Comparison of ENCODE assay signal across 22 mouse cellular contexts in genomic region chr13:20365828-20366593, GRCm38 (mm10).
DNase-seq lines count a peak whose midpoint lies in the region; ATAC-seq lines count a peak whose summit lies in the region.
"Had no signal": no experiment of that assay in that cellular context is flagged by ENCODE, and none has a peak within 500 bp of the region (broad histone marks: within the 10 kb centered on the region; RNA-seq: fewer than 3 reads in every experiment).

No protein-coding gene starts in this region.

- peaks cover 22% of the 10 kb centered on the region for H3K4me1 ChIP-seq in limb, embryonic 10.5 days
- peaks cover 34% of the 10 kb centered on the region for H3K4me1 ChIP-seq in neural tube, embryonic 13.5 days (replicated peaks)
- H3K4me1 ChIP-seq: embryonic facial prominence, embryonic 15.5 days had no signal

- ATAC-seq in neural tube, embryonic 13.5 days (ENCODE audit: low read depth): peak; percentile 76
- no peak for ATAC-seq in activated CD4-positive, CD25-positive, alpha-beta regulatory T cell, adult 4 months
- ATAC-seq: liver, postnatal 0 days; midbrain, embryonic 15.5 days had no signal

- H3K36me3 ChIP-seq in limb, embryonic 10.5 days: no peaks in the 10 kb centered on the region
- H3K36me3 ChIP-seq in neural tube, embryonic 13.5 days: no peaks in the 10 kb centered on the region
- H3K36me3 ChIP-seq: embryonic facial prominence, embryonic 15.5 days; G1E; heart, embryonic 13.5 days; midbrain, embryonic 15.5 days had no signal

- H3K9me3 ChIP-seq in limb, embryonic 10.5 days (replicated peaks): no peaks in the 10 kb centered on the region
- no peaks in the 10 kb centered on the region for H3K9me3 ChIP-seq in neural tube, embryonic 13.5 days
- H3K9me3 ChIP-seq: embryonic facial prominence, embryonic 15.5 days; G1E; heart, embryonic 13.5 days; midbrain, embryonic 15.5 days had no signal

- WGBS in limb, embryonic 10.5 days: 34% methylated on average over 7 of the region's 7 CpGs
- 30% methylated on average over 7 of the region's 7 CpGs for WGBS in neural tube, embryonic 13.5 days

- intact Hi-C loops in heart, postnatal 25 days (cut with DNase I): no loop called here
- intact Hi-C loops in left cerebral cortex, postnatal 4 days (cut with DNase I): no loop called here

- no peak overlapping the region for H3K4me3 ChIP-seq in limb, embryonic 10.5 days
- H3K4me3 ChIP-seq in neural tube, embryonic 13.5 days: no peak overlapping the region
- H3K4me3 ChIP-seq: embryonic facial prominence, embryonic 15.5 days; heart, embryonic 13.5 days; midbrain, embryonic 15.5 days; myocyte had no signal

- no peak overlapping the region for H3K9ac ChIP-seq in neural tube, embryonic 13.5 days
- H3K9ac ChIP-seq: embryonic facial prominence, embryonic 15.5 days; heart, embryonic 13.5 days; liver, postnatal 0 days; midbrain, embryonic 15.5 days had no signal

- no peak overlapping the region for H3K27ac ChIP-seq in limb, embryonic 10.5 days
- H3K27ac ChIP-seq in neural tube, embryonic 13.5 days (replicated peaks): peak overlapping the region; percentile 81
- H3K27ac ChIP-seq: embryonic facial prominence, embryonic 15.5 days; heart, embryonic 13.5 days; kidney, postnatal 0 days; midbrain, embryonic 15.5 days had no signal

- H3K27me3 ChIP-seq in limb, embryonic 10.5 days (ENCODE audit: low read depth, poor library complexity, severe bottlenecking): no peaks in the 10 kb centered on the region
- no peaks in the 10 kb centered on the region for H3K27me3 ChIP-seq in neural tube, embryonic 13.5 days
- H3K27me3 ChIP-seq: embryonic facial prominence, embryonic 15.5 days; heart, embryonic 13.5 days; midbrain, embryonic 15.5 days had no signal

- peak; percentile 51 for DNase-seq in heart, adult 11 months
- DNase-seq in heart, postnatal 25 days (ENCODE audit: low spot score): no peak
- DNase-seq in MEL-GATA-1-ER (ENCODE audit: extremely low read depth, low read depth): peak; percentile 55
- peak; percentile 35 for DNase-seq in limb, embryonic 10.5 days (ENCODE audit: low spot score)
- no peak for DNase-seq in left cerebral cortex, postnatal 4 days
- DNase-seq: cerebellum, adult 9-10 months; gastrocnemius, postnatal 10 days; heart, adult 18-20 months; heart, postnatal 36 days; kidney, adult 18-20 months; liver; liver, postnatal 0 days; lung, postnatal 10 days; thymus, postnatal 36 days had no signal

- no peak overlapping the region for H3K4me2 ChIP-seq in neural tube, embryonic 13.5 days
- H3K4me2 ChIP-seq: embryonic facial prominence, embryonic 15.5 days; heart, embryonic 13.5 days; midbrain, embryonic 15.5 days had no signal

Comparison
In these comparisons a context has a peak if more than half of its experiments do, and no peak if none do; other contexts are left out.
1. DNase-seq: peak in heart, adult 11 months (single experiment), MEL-GATA-1-ER (single experiment) and limb, embryonic 10.5 days (single experiment); none in heart, postnatal 25 days (single experiment) and left cerebral cortex, postnatal 4 days (single experiment).